Mouse (Mus musculus): ENCODE results near the gene Pfn3.

The Pfn3 gene

GRCm38 (mm10) chr13:55430566-55430965 lies 15.5 kb upstream of the Pfn3 start:
- no peak for DNase-seq (ENCODE audit: low read depth, low spot score)

GRCm38 (mm10) chr13:55429226-55429888 lies 14.3 kb upstream of the Pfn3 start:
- DNase-seq (ENCODE audit: low read depth, low spot score), result no peak

GRCm38 (mm10) chr13:55426613-55427012 lies 11.6 kb upstream of the Pfn3 start, which contains the start of gene F12:
F12 (minus strand) TSS chr13:55426793.
- no peak for DNase-seq (ENCODE audit: low read depth, low spot score)

GRCm38 (mm10) chr13:55420933-55421800 lies 6.1 kb upstream of the Pfn3 start:
- DNase-seq (ENCODE audit: low read depth, low spot score), result no peak

- no peak for DNase-seq (ENCODE audit: low read depth, low spot score)
These were observed 5.2 kb upstream of the Pfn3 start for GRCm38 (mm10) chr13:55420018-55420932.

GRCm38 (mm10) chr13:55419142-55419541 lies 4.1 kb upstream of the Pfn3 start:
- no peak for DNase-seq (ENCODE audit: low read depth, low spot score)

GRCm38 (mm10) chr13:55418004-55418403 lies 3.0 kb upstream of the Pfn3 start:
- DNase-seq (ENCODE audit: low read depth, low spot score), result peak; percentile 26

- DNase-seq (ENCODE audit: low read depth, low spot score), result no peak
These were observed 1.7 kb downstream of the Pfn3 start for GRCm38 (mm10) chr13:55413333-55413732.

- DNase-seq (ENCODE audit: low read depth, low spot score), result no peak
These were observed 2.3 kb downstream of the Pfn3 start for GRCm38 (mm10) chr13:55412643-55413307.

GRCm38 (mm10) chr13:55411826-55412225 lies 3.2 kb downstream of the Pfn3 start:
- no peak for DNase-seq (ENCODE audit: low read depth, low spot score)

- no peak for DNase-seq (ENCODE audit: low read depth, low spot score)
These were observed 6.4 kb downstream of the Pfn3 start for GRCm38 (mm10) chr13:55408546-55409120.

GRCm38 (mm10) chr13:55407341-55407740 lies 7.7 kb downstream of the Pfn3 start:
- DNase-seq (ENCODE audit: low read depth, low spot score), result no peak

- DNase-seq (ENCODE audit: low read depth, low spot score), result no peak
These were observed 9.1 kb downstream of the Pfn3 start for GRCm38 (mm10) chr13:55405783-55406390.

- DNase-seq (ENCODE audit: low read depth, low spot score), result peak; percentile 72
These were observed 9.9 kb downstream of the Pfn3 start for GRCm38 (mm10) chr13:55404853-55405782.

- DNase-seq (ENCODE audit: low read depth, low spot score), result no peak
These were observed 10.8 kb downstream of the Pfn3 start for GRCm38 (mm10) chr13:55403935-55404852.

GRCm38 (mm10) chr13:55403266-55403665 lies 11.8 kb downstream of the Pfn3 start:
- no peak for DNase-seq (ENCODE audit: low read depth, low spot score)

- no peak for DNase-seq (ENCODE audit: low read depth, low spot score)
These were observed 15.0 kb downstream of the Pfn3 start for GRCm38 (mm10) chr13:55400039-55400346.

GRCm38 (mm10) chr13:55399300-55400038 lies 15.6 kb downstream of the Pfn3 start:
- DNase-seq (ENCODE audit: low read depth, low spot score), result no peak

Measured in brain, embryonic 18.5 days (tissue).